Mouse (Mus musculus) CD4-positive, CD25-positive, alpha-beta regulatory T cell, adult 2 months (primary cell): ENCODE measurements around the gene Gm10160.
"Not testable (repeated sequence)": the region's sequence is repeated elsewhere in the genome, so short reads cannot be mapped to it uniquely, and the experiment has no call there.

Source experiments
- DNase-seq: peaks from one replicate; pipeline ENCODE4 v3.0.0-alpha.2; 2012; ENCODE audit warnings: low read depth, low spot score

Gene Gm10160

GRCm38 (mm10) chr7:81858236-81858635 is 2.6 kb upstream of the Gm10160 start:
- no peak for DNase-seq

- DNase-seq = no peak
Measured at GRCm38 (mm10) chr7:81856221-81856620, 627 bp upstream of the Gm10160 start.

- peak; percentile 56 for DNase-seq
Measured at GRCm38 (mm10) chr7:81854568-81855307, 856 bp downstream of the Gm10160 start.

GRCm38 (mm10) chr7:81851706-81852105 is 3.9 kb downstream of the Gm10160 start:
- no peak for DNase-seq

GRCm38 (mm10) chr7:81850171-81850570 is 5.4 kb downstream of the Gm10160 start:
- no peak for DNase-seq

- DNase-seq = no peak
Measured at GRCm38 (mm10) chr7:81849633-81850032, 6.0 kb downstream of the Gm10160 start.

GRCm38 (mm10) chr7:81849214-81849613 is 6.4 kb downstream of the Gm10160 start:
- DNase-seq = no peak

- no peak for DNase-seq
Measured at GRCm38 (mm10) chr7:81847777-81848176, 7.8 kb downstream of the Gm10160 start.

- DNase-seq = no peak
Measured at GRCm38 (mm10) chr7:81847010-81847409, 8.6 kb downstream of the Gm10160 start.

GRCm38 (mm10) chr7:81846008-81846407 is 9.6 kb downstream of the Gm10160 start:
- no peak for DNase-seq

GRCm38 (mm10) chr7:81845313-81845712 is 10.3 kb downstream of the Gm10160 start:
- no peak for DNase-seq

- DNase-seq = no peak
Measured at GRCm38 (mm10) chr7:81844801-81845200, 10.8 kb downstream of the Gm10160 start.

GRCm38 (mm10) chr7:81843903-81844302 is 11.7 kb downstream of the Gm10160 start:
- no peak for DNase-seq

GRCm38 (mm10) chr7:81842998-81843397 is 12.6 kb downstream of the Gm10160 start:
- no peak for DNase-seq

GRCm38 (mm10) chr7:81842141-81842540 is 13.5 kb downstream of the Gm10160 start:
- DNase-seq = no peak

- DNase-seq = no peak
Measured at GRCm38 (mm10) chr7:81841439-81841838, 14.2 kb downstream of the Gm10160 start.

GRCm38 (mm10) chr7:81840661-81841181 is 14.9 kb downstream of the Gm10160 start:
- DNase-seq = no peak

- no peak for DNase-seq
Measured at GRCm38 (mm10) chr7:81839746-81840145, 15.8 kb downstream of the Gm10160 start.

GRCm38 (mm10) chr7:81837771-81838170 is 17.8 kb downstream of the Gm10160 start:
- not testable (repeated sequence) for DNase-seq

GRCm38 (mm10) chr7:81835430-81835829 is 20.2 kb downstream of the Gm10160 start:
- no peak for DNase-seq

- DNase-seq = peak; percentile 33
Measured at GRCm38 (mm10) chr7:81834847-81835246, 20.7 kb downstream of the Gm10160 start.

- peak; percentile 90 for DNase-seq
Measured at GRCm38 (mm10) chr7:81829379-81829894, 26.2 kb downstream of the Gm10160 start, which contains the start of gene Btbd1. TSS of gene Btbd1 (minus strand) at chr7:81829431.
